Mouse (Mus musculus): Measurements from ENCODE around the gene Vps37d. TPM values are rescaled to one million over a fixed set of nuclear protein-coding genes. Genes with fewer than 3 reads are reported as not detected.

Vps37d gene
- 10.0 and 10.7 TPM in 2 replicates for polyA plus RNA-seq (2014; fragmentation: Nextera tagmentation; extraction: Ambion mirVana)

DNA sequence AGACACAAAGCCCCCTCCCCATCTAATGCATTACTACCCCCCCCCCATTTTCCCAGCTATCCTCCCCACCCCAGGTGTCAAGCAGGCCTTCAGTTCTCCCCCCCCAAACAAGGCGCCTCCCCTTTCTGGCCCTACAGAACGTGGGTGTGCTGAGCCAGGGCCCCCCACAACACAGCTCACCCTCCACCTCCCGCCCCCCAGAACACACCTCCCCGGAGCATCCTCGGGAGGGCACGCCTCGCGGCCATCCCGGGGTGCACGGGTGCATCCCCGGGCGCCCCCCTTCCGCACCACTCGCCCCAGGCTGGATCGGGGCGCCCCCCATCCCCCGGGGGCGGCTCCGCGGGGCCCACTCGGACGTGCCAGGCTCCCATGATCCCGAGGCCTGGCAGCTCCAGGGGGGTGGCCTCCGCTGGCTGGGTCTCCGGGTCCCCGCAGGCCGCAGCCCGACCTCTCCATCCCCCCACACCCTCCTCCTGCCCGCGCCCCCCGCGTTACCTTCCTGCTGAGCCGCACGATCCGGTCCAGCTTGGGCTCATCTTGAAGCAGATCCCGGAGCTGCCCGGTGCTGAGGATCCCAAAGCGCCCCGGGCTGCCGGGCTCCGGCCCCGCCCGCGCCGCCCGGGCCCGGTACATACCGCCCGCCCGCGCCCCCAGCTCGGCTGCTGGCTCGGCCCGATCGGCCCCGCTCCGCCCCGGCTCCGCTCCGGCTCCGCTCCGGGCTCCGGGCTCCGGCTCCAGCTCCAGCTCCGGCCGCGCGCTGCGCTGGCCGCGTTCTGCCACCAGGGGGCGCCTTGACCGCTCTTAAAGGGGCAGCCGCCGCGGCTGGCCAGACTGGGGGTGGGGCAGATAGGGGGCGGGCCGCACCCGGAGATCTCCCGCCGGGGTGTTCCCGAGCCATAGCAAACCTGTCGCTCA, at the start of gene Vps37d:
Gene Vps37d, minus strand, starts transcription at position 703 of the 918 bp plus-strand sequence.
- H3K36me3 ChIP-seq (ENCODE audit: control insufficient read depth, insufficient read depth, low read length), result peaks cover 3% of the 10 kb centered on the region
- peak within 1 kb of the TSS; percentile 93 for H3K4me3 ChIP-seq (ENCODE audit: low read depth, low read length)
- H3K4me1 ChIP-seq (ENCODE audit: control insufficient read depth, insufficient read depth, low read length), result peaks cover 10% of the 10 kb centered on the region
- H3K4me2 ChIP-seq (ENCODE audit: low read depth, severe bottlenecking), result peak within 1 kb of the TSS; percentile 76
- H3K9ac ChIP-seq (ENCODE audit: low read length), result peak within 1 kb of the TSS; percentile 97
- no peaks in the 10 kb centered on the region for H3K27me3 ChIP-seq (ENCODE audit: control insufficient read depth, insufficient read depth, low read length)
- ATAC-seq (ENCODE audit: insufficient number of reproducible peaks, low FRiP score, low TSS enrichment, low read depth) (peak; percentile 73), DNase-seq (ENCODE audit: low spot score) (peak; percentile 98)
- H3K9me3 ChIP-seq (ENCODE audit: control insufficient read depth, low read length), result no peaks in the 10 kb centered on the region
- H3K27ac ChIP-seq (replicated peaks; ENCODE audit: low read depth, low read length), result peak within 1 kb of the TSS; percentile 76
- under 1% methylated on average over 49 of the region's 83 CpGs for WGBS

GRCm38 (mm10) chr5:135127669-135128068, 49.6 kb upstream of the Vps37d start:
- H3K4me2 ChIP-seq (ENCODE audit: low read depth, severe bottlenecking), result no peak overlapping the region
- H3K4me3 ChIP-seq (ENCODE audit: low read depth, low read length), result no peak overlapping the region
- H3K4me1 ChIP-seq (ENCODE audit: control insufficient read depth, insufficient read depth, low read length), result no peaks in the 10 kb centered on the region
- WGBS, result 79% methylated on average over 6 of the region's 6 CpGs
- peaks cover 7% of the 10 kb centered on the region for H3K27me3 ChIP-seq (ENCODE audit: control insufficient read depth, insufficient read depth, low read length)
- no peak overlapping the region for H3K9ac ChIP-seq (ENCODE audit: low read length)
- no peak for ATAC-seq (ENCODE audit: insufficient number of reproducible peaks, low FRiP score, low TSS enrichment, low read depth)
- no peak for DNase-seq (ENCODE audit: low spot score)
- no peaks in the 10 kb centered on the region for H3K9me3 ChIP-seq (ENCODE audit: control insufficient read depth, low read length)
- H3K27ac ChIP-seq (replicated peaks; ENCODE audit: low read depth, low read length), result no peak overlapping the region
- H3K36me3 ChIP-seq (ENCODE audit: control insufficient read depth, insufficient read depth, low read length), result no peaks in the 10 kb centered on the region

- no peak for DNase-seq (ENCODE audit: low spot score)
- Histone ChIP-seq H3K4me3 (ENCODE audit: low read depth, low read length) (no peak overlapping the region), H3K4me2 (ENCODE audit: low read depth, severe bottlenecking) (no peak overlapping the region), H3K9me3 (ENCODE audit: control insufficient read depth, low read length) (no peaks in the 10 kb centered on the region), H3K27me3 (ENCODE audit: control insufficient read depth, insufficient read depth, low read length) (peaks cover 8% of the 10 kb centered on the region), H3K27ac (replicated peaks; ENCODE audit: low read depth, low read length) (no peak overlapping the region), H3K4me1 (ENCODE audit: control insufficient read depth, insufficient read depth, low read length) (no peaks in the 10 kb centered on the region), H3K36me3 (ENCODE audit: control insufficient read depth, insufficient read depth, low read length) (no peaks in the 10 kb centered on the region), H3K9ac (ENCODE audit: low read length) (no peak overlapping the region)
- ATAC-seq (ENCODE audit: insufficient number of reproducible peaks, low FRiP score, low TSS enrichment, low read depth), result no peak
- 57% methylated on average over 6 of the region's 6 CpGs for WGBS
These were observed 48.1 kb upstream of the Vps37d start for GRCm38 (mm10) chr5:135126121-135126520.

GRCm38 (mm10) chr5:135120753-135121152, 42.7 kb upstream of the Vps37d start:
- Histone ChIP-seq H3K9me3 (ENCODE audit: control insufficient read depth, low read length) (no peaks in the 10 kb centered on the region), H3K9ac (ENCODE audit: low read length) (no peak overlapping the region), H3K36me3 (ENCODE audit: control insufficient read depth, insufficient read depth, low read length) (no peaks in the 10 kb centered on the region), H3K4me1 (ENCODE audit: control insufficient read depth, insufficient read depth, low read length) (no peaks in the 10 kb centered on the region), H3K27me3 (ENCODE audit: control insufficient read depth, insufficient read depth, low read length) (peaks cover 11% of the 10 kb centered on the region), H3K4me3 (ENCODE audit: low read depth, low read length) (no peak overlapping the region), H3K4me2 (ENCODE audit: low read depth, severe bottlenecking) (no peak overlapping the region), H3K27ac (replicated peaks; ENCODE audit: low read depth, low read length) (no peak overlapping the region)
- ATAC-seq (ENCODE audit: insufficient number of reproducible peaks, low FRiP score, low TSS enrichment, low read depth) (no peak), DNase-seq (ENCODE audit: low spot score) (no peak)
- 68% methylated on average over 4 of the region's 4 CpGs for WGBS

- Histone ChIP-seq H3K4me3 (ENCODE audit: low read depth, low read length) (no peak overlapping the region), H3K9me3 (ENCODE audit: control insufficient read depth, low read length) (no peaks in the 10 kb centered on the region), H3K36me3 (ENCODE audit: control insufficient read depth, insufficient read depth, low read length) (no peaks in the 10 kb centered on the region), H3K27me3 (ENCODE audit: control insufficient read depth, insufficient read depth, low read length) (peaks cover 11% of the 10 kb centered on the region), H3K4me2 (ENCODE audit: low read depth, severe bottlenecking) (no peak overlapping the region), H3K27ac (replicated peaks; ENCODE audit: low read depth, low read length) (no peak overlapping the region), H3K9ac (ENCODE audit: low read length) (no peak overlapping the region), H3K4me1 (ENCODE audit: control insufficient read depth, insufficient read depth, low read length) (no peaks in the 10 kb centered on the region)
- peak; percentile 65 for DNase-seq (ENCODE audit: low spot score)
- 24% methylated on average over 6 of the region's 6 CpGs for WGBS
- ATAC-seq (ENCODE audit: insufficient number of reproducible peaks, low FRiP score, low TSS enrichment, low read depth), result no peak
These were observed 40.6 kb upstream of the Vps37d start for GRCm38 (mm10) chr5:135118589-135119081.

- Histone ChIP-seq H3K9ac (ENCODE audit: low read length) (no peak overlapping the region), H3K4me2 (ENCODE audit: low read depth, severe bottlenecking) (no peak overlapping the region), H3K27me3 (ENCODE audit: control insufficient read depth, insufficient read depth, low read length) (no peaks in the 10 kb centered on the region), H3K4me1 (ENCODE audit: control insufficient read depth, insufficient read depth, low read length) (no peaks in the 10 kb centered on the region), H3K4me3 (ENCODE audit: low read depth, low read length) (no peak overlapping the region), H3K27ac (replicated peaks; ENCODE audit: low read depth, low read length) (no peak overlapping the region), H3K9me3 (ENCODE audit: control insufficient read depth, low read length) (no peaks in the 10 kb centered on the region), H3K36me3 (ENCODE audit: control insufficient read depth, insufficient read depth, low read length) (no peaks in the 10 kb centered on the region)
- WGBS, result 86% methylated on average over 8 of the region's 8 CpGs
- DNase-seq (ENCODE audit: low spot score) (no peak), ATAC-seq (ENCODE audit: insufficient number of reproducible peaks, low FRiP score, low TSS enrichment, low read depth) (no peak)
These were observed 37.2 kb upstream of the Vps37d start for GRCm38 (mm10) chr5:135115241-135115640.

DNA sequence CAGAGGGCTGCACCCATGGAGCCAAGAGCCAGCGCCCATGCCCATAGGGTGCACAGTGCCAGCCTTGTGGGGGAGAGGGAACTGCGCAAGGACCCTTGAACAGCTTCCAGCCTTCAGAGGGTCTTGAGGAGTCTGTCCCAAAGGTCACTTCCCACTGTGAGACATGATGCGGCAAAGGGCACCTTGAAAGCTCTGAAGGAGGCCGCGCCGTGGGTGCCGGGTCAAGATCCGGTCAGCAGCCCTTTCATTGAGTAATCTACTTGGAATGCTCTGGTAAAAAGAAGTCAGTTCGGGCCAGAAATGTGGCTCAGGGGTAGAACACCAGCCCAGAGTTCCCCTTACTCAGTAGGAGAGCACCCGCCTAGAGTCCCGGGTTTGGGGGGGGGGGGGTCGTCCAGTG, 35.7 kb upstream of the Vps37d start:
- 88% methylated on average over 12 of the region's 12 CpGs for WGBS
- Histone ChIP-seq H3K27me3 (ENCODE audit: control insufficient read depth, insufficient read depth, low read length) (peaks cover 3% of the 10 kb centered on the region; the same call in 1 of the 2 replicates), H3K27ac (replicated peaks; ENCODE audit: low read depth, low read length) (no peak overlapping the region), H3K4me3 (ENCODE audit: low read depth, low read length) (no peak overlapping the region), H3K4me2 (ENCODE audit: low read depth, severe bottlenecking) (no peak overlapping the region), H3K9ac (ENCODE audit: low read length) (no peak overlapping the region), H3K9me3 (ENCODE audit: control insufficient read depth, low read length) (no peaks in the 10 kb centered on the region), H3K4me1 (ENCODE audit: control insufficient read depth, insufficient read depth, low read length) (no peaks in the 10 kb centered on the region), H3K36me3 (ENCODE audit: control insufficient read depth, insufficient read depth, low read length) (no peaks in the 10 kb centered on the region)
- DNase-seq (ENCODE audit: low spot score), result no peak
- ATAC-seq (ENCODE audit: insufficient number of reproducible peaks, low FRiP score, low TSS enrichment, low read depth), result no peak

GRCm38 (mm10) chr5:135109976-135110375, 31.9 kb upstream of the Vps37d start:
- 81% methylated on average over 6 of the region's 6 CpGs for WGBS
- Histone ChIP-seq H3K36me3 (ENCODE audit: control insufficient read depth, insufficient read depth, low read length) (no peaks in the 10 kb centered on the region), H3K27ac (replicated peaks; ENCODE audit: low read depth, low read length) (no peak overlapping the region)

More at GRCm38 (mm10) chr5:135109976-135110375, 31.9 kb upstream of the Vps37d start:
- no peaks in the 10 kb centered on the region for H3K9me3 ChIP-seq (ENCODE audit: control insufficient read depth, low read length)
- DNase-seq (ENCODE audit: low spot score) (no peak), ATAC-seq (ENCODE audit: insufficient number of reproducible peaks, low FRiP score, low TSS enrichment, low read depth) (no peak)
- H3K9ac ChIP-seq (ENCODE audit: low read length), result no peak overlapping the region
- peaks cover 23% of the 10 kb centered on the region for H3K27me3 ChIP-seq (ENCODE audit: control insufficient read depth, insufficient read depth, low read length)
- no peak overlapping the region for H3K4me3 ChIP-seq (ENCODE audit: low read depth, low read length)
- H3K4me2 ChIP-seq (ENCODE audit: low read depth, severe bottlenecking), result no peak overlapping the region
- peaks cover 8% of the 10 kb centered on the region; the same call in 1 of the 2 replicates for H3K4me1 ChIP-seq (ENCODE audit: control insufficient read depth, insufficient read depth, low read length)
